Mouse (Mus musculus) ES-Bruce4 (cell line): ENCODE results near the gene Padi1. TPM values are rescaled to one million over a fixed set of nuclear protein-coding genes. Genes with fewer than 3 reads are reported as not detected.
A peak's percentile ranks its signal among the peaks of the same experiment; 100 is the strongest.

Experiments
- H3K27ac ChIP-seq: 2 replicates; pipeline ENCODE4 v1.5.1; 2012; ENCODE audit warnings: low read length, inconsistent platforms; ENCODE audit not compliant: insufficient read depth
- H3K27me3 ChIP-seq: 2 replicates; pipeline ENCODE4 v1.6.1; 2012; ENCODE audit warnings: mild to moderate bottlenecking, low read length, inconsistent platforms; ENCODE audit not compliant: control insufficient read depth, poor library complexity, insufficient read depth, severe bottlenecking
- H3K36me3 ChIP-seq: 2 replicates; pipeline ENCODE4 v1.6.1; 2012; ENCODE audit warnings: inconsistent platforms, mild to moderate bottlenecking, low read length, moderate library complexity; ENCODE audit not compliant: control insufficient read depth, poor library complexity, insufficient read depth, severe bottlenecking
- H3K4me1 ChIP-seq: one replicate; pipeline ENCODE4 v1.8.1; 2011; ENCODE audit warnings: low read length; ENCODE audit not compliant: control insufficient read depth, insufficient read depth
- H3K4me3 ChIP-seq: 2 replicates; pipeline ENCODE4 v1.5.1; 2011; ENCODE audit warnings: low read depth, mild to moderate bottlenecking, low read length
- H3K9ac ChIP-seq: 2 replicates; pipeline ENCODE4 v1.6.1; 2012; ENCODE audit warnings: low read depth, mild to moderate bottlenecking, inconsistent platforms; ENCODE audit not compliant: poor library complexity, severe bottlenecking
- H3K9me3 ChIP-seq: replicated peaks from 2 replicates; pipeline ENCODE4 v1.6.1; 2012; ENCODE audit warnings: mild to moderate bottlenecking, low read length, inconsistent platforms; ENCODE audit not compliant: control insufficient read depth, poor library complexity, insufficient read depth, severe bottlenecking
- CTCF ChIP-seq: IDR thresholded peaks from one replicate; pipeline ENCODE4 v1.8.1; 2011; ENCODE audit warnings: low read depth, low read length
- EP300 ChIP-seq: IDR thresholded peaks from 2 replicates; pipeline ENCODE4 v1.6.1; 2011; ENCODE audit warnings: low read depth, low read length; ENCODE audit not compliant: insufficient read depth
- POLR2A ChIP-seq: IDR thresholded peaks from one replicate; pipeline ENCODE4 v1.8.1; 2011; ENCODE audit warnings: low read length; ENCODE audit not compliant: insufficient read depth
- polyA plus RNA-seq: library from polyadenylated mRNA; stranded (reverse); fragments of >200 nt; gene quantifications from 2 replicates; pipeline ENCODE4 v1.2.4, GENCODE M21; 2011; ENCODE audit warnings: low read depth; ENCODE audit not compliant: missing spikeins, insufficient read depth, insufficient read length

The Padi1 gene
- polyA plus RNA-seq, 1 experiment: 0.43 TPM

DNA sequence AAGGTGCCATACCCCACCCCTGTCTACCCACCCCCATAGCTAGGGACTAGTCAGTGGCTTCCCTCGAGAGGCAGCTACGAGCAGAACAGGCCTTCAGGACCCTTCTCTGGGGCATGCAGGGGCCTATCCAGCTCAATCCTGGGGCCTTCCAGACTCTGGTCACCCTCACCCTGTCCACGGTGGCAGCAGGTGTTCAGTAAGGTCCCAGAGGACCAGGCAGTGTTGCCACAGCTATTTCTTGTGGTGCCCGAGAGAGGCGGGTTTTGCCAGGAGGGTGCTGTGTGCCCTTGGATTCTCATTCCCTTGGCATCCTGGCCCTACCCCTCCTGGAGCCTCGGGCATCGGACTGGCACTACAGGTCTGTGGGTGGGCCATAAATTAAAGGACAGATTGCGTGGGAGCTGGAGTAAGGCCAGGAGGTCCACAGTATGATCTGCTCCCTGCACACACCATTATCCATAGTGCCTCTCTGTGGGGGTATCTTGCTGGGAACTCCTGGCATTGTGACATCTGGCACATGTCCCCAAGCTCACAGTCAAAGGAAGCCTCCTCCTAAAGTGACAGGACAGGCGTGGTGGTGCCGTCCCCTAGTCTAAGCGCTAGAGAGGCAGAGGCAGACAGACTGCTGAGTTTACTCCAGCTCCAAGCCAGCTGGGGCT is 9.2 kb downstream of the Padi1 start:
- no peak overlapping the region for H3K27ac ChIP-seq
- TF ChIP-seq EP300: no peak
- no peak for TF ChIP-seq POLR2A
- no peak for TF ChIP-seq CTCF
- no peak overlapping the region for H3K9ac ChIP-seq
- peaks cover 5% of the 10 kb centered on the region for H3K4me1 ChIP-seq
- no peak overlapping the region for H3K4me3 ChIP-seq
- no peaks in the 10 kb centered on the region for H3K9me3 ChIP-seq
- H3K36me3 ChIP-seq: no peaks in the 10 kb centered on the region
- H3K27me3 ChIP-seq: no peaks in the 10 kb centered on the region

GRCm38 (mm10) chr4:140835682-140836081 is 9.9 kb downstream of the Padi1 start:
- Histone ChIP-seq H3K27ac (no peak overlapping the region), H3K4me1 (peaks cover 5% of the 10 kb centered on the region), H3K36me3 (no peaks in the 10 kb centered on the region), H3K9me3 (no peaks in the 10 kb centered on the region), H3K9ac (no peak overlapping the region), H3K27me3 (no peaks in the 10 kb centered on the region), H3K4me3 (no peak overlapping the region)
- no peak for TF ChIP-seq CTCF
- no peak for TF ChIP-seq EP300
- no peak for TF ChIP-seq POLR2A

- Histone ChIP-seq H3K27ac (no peak overlapping the region), H3K9me3 (no peaks in the 10 kb centered on the region), H3K4me3 (no peak overlapping the region), H3K36me3 (no peaks in the 10 kb centered on the region), H3K9ac (no peak overlapping the region), H3K27me3 (no peaks in the 10 kb centered on the region), H3K4me1 (peaks cover 5% of the 10 kb centered on the region)
- no peak for TF ChIP-seq POLR2A
- TF ChIP-seq CTCF: no peak
These were observed 11.1 kb downstream of the Padi1 start for GRCm38 (mm10) chr4:140834327-140834934.

DNA sequence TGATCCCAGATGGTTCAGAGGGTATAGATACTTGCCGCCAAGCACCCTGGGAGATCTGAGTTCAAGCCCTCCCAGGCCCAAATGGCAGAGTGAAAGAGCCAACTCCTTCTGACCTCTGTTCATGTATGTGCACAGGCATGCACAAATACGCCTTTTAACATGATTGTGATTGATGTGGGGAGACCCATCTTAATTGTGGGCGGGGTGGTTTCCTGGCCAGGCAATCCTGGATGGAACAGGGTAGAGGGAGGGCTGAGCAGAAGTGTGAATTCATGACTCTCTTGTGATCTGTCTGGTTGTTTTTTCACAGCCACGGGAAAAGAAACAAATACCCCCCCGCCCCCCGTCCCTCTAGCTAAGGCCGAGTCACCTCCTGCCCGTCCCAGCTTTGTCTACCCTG is 12.8 kb downstream of the Padi1 start:
- H3K4me1 ChIP-seq: peaks cover 5% of the 10 kb centered on the region
- no peak overlapping the region for H3K27ac ChIP-seq
- TF ChIP-seq EP300: no peak
- TF ChIP-seq CTCF: no peak
- TF ChIP-seq POLR2A: no peak
- no peak overlapping the region for H3K4me3 ChIP-seq
- H3K9ac ChIP-seq: no peak overlapping the region
- H3K27me3 ChIP-seq: no peaks in the 10 kb centered on the region
- no peaks in the 10 kb centered on the region for H3K36me3 ChIP-seq
- H3K9me3 ChIP-seq: no peaks in the 10 kb centered on the region

GRCm38 (mm10) chr4:140831808-140832207 is 13.8 kb downstream of the Padi1 start:
- no peaks in the 10 kb centered on the region for H3K9me3 ChIP-seq
- no peak overlapping the region for H3K9ac ChIP-seq
- H3K4me3 ChIP-seq: no peak overlapping the region
- H3K27me3 ChIP-seq: no peaks in the 10 kb centered on the region
- TF ChIP-seq CTCF: no peak
- no peak for TF ChIP-seq EP300
- no peak for TF ChIP-seq POLR2A
- H3K27ac ChIP-seq: no peak overlapping the region
- H3K4me1 ChIP-seq: peaks cover 5% of the 10 kb centered on the region
- H3K36me3 ChIP-seq: no peaks in the 10 kb centered on the region

GRCm38 (mm10) chr4:140827237-140827636 is 18.3 kb downstream of the Padi1 start:
- peak; percentile 19 for TF ChIP-seq CTCF
- TF ChIP-seq EP300: no peak

More at GRCm38 (mm10) chr4:140827237-140827636, 18.3 kb downstream of the Padi1 start:
- no peak overlapping the region for H3K4me3 ChIP-seq
- H3K4me1 ChIP-seq: no peaks in the 10 kb centered on the region
- no peak overlapping the region for H3K9ac ChIP-seq
- H3K27ac ChIP-seq: no peak overlapping the region
- H3K27me3 ChIP-seq: no peaks in the 10 kb centered on the region
- peaks cover 8% of the 10 kb centered on the region; the same call in 1 of the 2 replicates for H3K9me3 ChIP-seq
- no peaks in the 10 kb centered on the region for H3K36me3 ChIP-seq
